Mouse (Mus musculus) hindbrain, embryonic 11.5 days (tissue): ENCODE measurements at regions not wholly inside any gene's neighbourhood (a gene's known extent, or its start where the extent isn't known, plus 50 kb on each side); places are given as distances from the start of the nearest gene placed in this dataset.

Source experiments
- ATAC-seq: fragments of 200-750 bp; cut with Nextera tagmentation; 2 replicates; pipeline ENCODE4 v1.8.0; 2017; ENCODE audit warnings: mild to moderate bottlenecking, moderate TSS enrichment, moderate library complexity; ENCODE audit not compliant: low FRiP score
- DNase-seq: peaks from one replicate; pipeline ENCODE4 v3.0.0-alpha.2; 2015; ENCODE audit warnings: low spot score
- H3K27ac ChIP-seq: fragments of 300-500 bp; sonication (generic); 2 replicates; pipeline ENCODE4 v1.5.1; 2014; ENCODE audit warnings: mild to moderate bottlenecking, low read depth, low read length
- H3K27me3 ChIP-seq: fragments of 300-500 bp; sonication (generic); 2 replicates; pipeline ENCODE4 v1.6.1; 2014; ENCODE audit warnings: mild to moderate bottlenecking, low read length, moderate library complexity, mixed read lengths; ENCODE audit not compliant: control insufficient read depth, insufficient read depth
- H3K36me3 ChIP-seq: fragments of 300-500 bp; sonication (generic); 2 replicates; pipeline ENCODE4 v1.6.1; 2014; ENCODE audit warnings: mild to moderate bottlenecking, low read length, moderate library complexity, mixed read lengths; ENCODE audit not compliant: control insufficient read depth, insufficient read depth
- H3K4me1 ChIP-seq: fragments of 300-500 bp; sonication (generic); replicated peaks from 2 replicates; pipeline ENCODE4 v1.6.1; 2014; ENCODE audit warnings: low read length, mixed read lengths; ENCODE audit not compliant: control insufficient read depth, insufficient read depth
- H3K4me2 ChIP-seq: fragments of 300-500 bp; sonication (generic); replicated peaks from 2 replicates; pipeline ENCODE4 v1.6.1; 2014; ENCODE audit warnings: mild to moderate bottlenecking, low read depth, low read length
- H3K4me3 ChIP-seq: fragments of 300-500 bp; sonication (generic); 2 replicates; pipeline ENCODE4 v1.5.1; 2014; ENCODE audit warnings: low read depth, low read length
- H3K9ac ChIP-seq: fragments of 300-500 bp; sonication (generic); 2 replicates; pipeline ENCODE4 v1.6.1; 2014; ENCODE audit warnings: low read depth, low read length
- H3K9me3 ChIP-seq: fragments of 300-500 bp; sonication (generic); 2 replicates; pipeline ENCODE4 v1.6.1; 2016; ENCODE audit warnings: low read length; ENCODE audit not compliant: control insufficient read depth
- WGBS: fragments of 180-500 bp; shearing (Covaris S2); extraction: QIAGEN DNeasy Blood & Tissue Kit; methylation state at CpG from one replicate; pipeline ENCODE4 v1.1.7; 2014; 5-methylcytosine and 5-hydroxymethylcytosine counted together

- Histone ChIP-seq H3K4me2 (no peak overlapping the region), H3K9me3 (no peaks in the 10 kb centered on the region), H3K9ac (no peak overlapping the region), H3K4me3 (no peak overlapping the region), H3K27me3 (no peaks in the 10 kb centered on the region), H3K4me1 (no peaks in the 10 kb centered on the region), H3K36me3 (no peaks in the 10 kb centered on the region), H3K27ac (no peak overlapping the region)
- no peak for ATAC-seq
- no peak for DNase-seq
- WGBS: 88% methylated on average over 3 of the region's 3 CpGs
Observed at GRCm38 (mm10) chr2:48493574-48493973, 320.3 kb upstream of the Acvr2a start.

DNA sequence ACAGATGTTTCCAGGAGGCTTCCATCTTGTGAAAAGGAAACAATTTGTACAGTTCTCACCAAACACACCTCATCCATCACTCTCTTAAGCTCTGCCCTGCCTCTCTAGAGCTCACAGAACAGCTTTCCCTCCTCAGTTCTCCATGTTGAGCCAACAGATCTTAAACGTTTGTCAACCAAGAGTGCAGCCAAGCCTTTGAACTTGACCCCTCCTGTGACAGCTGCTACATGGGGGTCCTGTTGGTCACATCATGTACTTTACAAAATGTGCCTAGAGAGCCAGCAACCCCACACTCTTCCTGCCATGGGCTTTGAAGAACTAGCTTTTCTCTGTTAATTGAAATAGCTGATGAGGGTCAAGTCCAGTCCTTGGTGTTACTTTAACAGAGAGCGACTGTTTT is 319.8 kb upstream of the Acvr2a start:
- Histone ChIP-seq H3K27me3 (no peaks in the 10 kb centered on the region), H3K9me3 (no peaks in the 10 kb centered on the region), H3K4me1 (no peaks in the 10 kb centered on the region), H3K9ac (no peak overlapping the region), H3K4me3 (no peak overlapping the region), H3K27ac (no peak overlapping the region), H3K36me3 (no peaks in the 10 kb centered on the region), H3K4me2 (no peak overlapping the region)
- DNase-seq: no peak
- 55% methylated on average over 2 of the region's 2 CpGs for WGBS
- no peak for ATAC-seq

DNA sequence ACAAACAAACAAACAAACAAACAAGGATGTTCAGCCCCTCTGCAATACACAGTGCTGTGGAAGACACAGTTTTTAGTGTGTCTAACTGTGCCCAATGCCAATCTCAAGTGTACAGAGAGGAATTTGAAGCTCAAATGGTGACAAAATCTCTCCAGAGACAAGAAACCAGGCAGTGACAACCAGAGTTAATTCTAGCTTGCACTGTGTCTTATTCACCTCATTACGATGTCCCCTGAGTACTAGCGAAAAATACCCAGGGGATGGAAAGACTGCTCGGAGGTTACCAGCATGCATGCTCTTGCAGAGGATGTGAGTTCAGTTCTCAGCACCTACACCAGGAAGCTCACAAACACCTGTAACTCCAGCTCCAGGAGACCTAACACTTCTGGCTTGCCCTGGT is 319.3 kb upstream of the Acvr2a start:
- H3K4me1 ChIP-seq: no peaks in the 10 kb centered on the region
- H3K36me3 ChIP-seq: no peaks in the 10 kb centered on the region
- no peak for DNase-seq
- ATAC-seq: no peak
- 92% methylated on average over 3 of the region's 3 CpGs for whole genome bisulfite sequencing
- no peak overlapping the region for H3K4me2 ChIP-seq
- no peaks in the 10 kb centered on the region for H3K27me3 ChIP-seq
- no peak overlapping the region for H3K4me3 ChIP-seq
- no peaks in the 10 kb centered on the region for H3K9me3 ChIP-seq
- H3K9ac ChIP-seq: no peak overlapping the region
- H3K27ac ChIP-seq: no peak overlapping the region

DNA sequence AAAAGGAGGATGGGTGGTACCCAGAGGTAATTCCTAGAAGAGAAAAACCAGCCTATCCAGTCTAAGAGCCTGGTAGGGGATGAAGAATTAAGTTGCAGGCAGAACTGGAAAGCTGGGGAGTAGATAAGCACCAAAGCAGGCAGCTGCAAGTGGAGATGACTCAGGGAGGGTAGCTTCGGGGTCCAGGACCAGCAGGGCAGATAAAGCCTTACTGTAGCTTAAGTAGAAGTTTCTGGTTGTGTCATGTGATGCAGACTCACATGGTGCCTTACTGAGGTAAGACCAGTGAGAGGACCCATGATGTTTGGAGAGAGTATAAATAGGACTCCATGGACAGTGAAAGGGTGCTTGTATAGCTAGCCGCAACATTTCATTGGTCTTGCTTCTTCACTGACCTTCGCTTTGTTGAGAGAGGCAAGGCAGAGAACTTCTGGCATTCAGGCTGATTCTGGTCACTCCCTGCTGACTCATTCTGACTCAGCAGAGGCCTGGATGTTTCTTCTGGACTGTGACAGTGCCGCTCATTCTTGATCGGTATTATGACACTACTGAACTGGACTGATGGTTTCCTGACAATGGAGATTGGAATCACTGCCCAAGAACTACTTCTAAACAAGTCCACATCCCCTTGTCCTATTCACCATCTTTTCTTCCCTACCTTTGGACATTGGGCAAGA is 315.7 kb upstream of the Acvr2a start:
- no peak for ATAC-seq
- Histone ChIP-seq H3K9ac (no peak overlapping the region), H3K27ac (no peak overlapping the region), H3K4me1 (no peaks in the 10 kb centered on the region), H3K4me2 (no peak overlapping the region), H3K36me3 (no peaks in the 10 kb centered on the region), H3K27me3 (no peaks in the 10 kb centered on the region), H3K9me3 (no peaks in the 10 kb centered on the region), H3K4me3 (no peak overlapping the region)
- DNase-seq: no peak
- WGBS: 94% methylated on average over 5 of the region's 5 CpGs

GRCm38 (mm10) chr2:48499396-48499795 is 314.5 kb upstream of the Acvr2a start:
- DNase-seq (no peak), ATAC-seq (no peak)
- Histone ChIP-seq H3K4me1 (no peaks in the 10 kb centered on the region), H3K27ac (no peak overlapping the region), H3K27me3 (no peaks in the 10 kb centered on the region), H3K36me3 (no peaks in the 10 kb centered on the region), H3K4me3 (no peak overlapping the region), H3K4me2 (no peak overlapping the region), H3K9ac (no peak overlapping the region), H3K9me3 (no peaks in the 10 kb centered on the region)
- WGBS: 84% methylated on average over 6 of the region's 6 CpGs

DNA sequence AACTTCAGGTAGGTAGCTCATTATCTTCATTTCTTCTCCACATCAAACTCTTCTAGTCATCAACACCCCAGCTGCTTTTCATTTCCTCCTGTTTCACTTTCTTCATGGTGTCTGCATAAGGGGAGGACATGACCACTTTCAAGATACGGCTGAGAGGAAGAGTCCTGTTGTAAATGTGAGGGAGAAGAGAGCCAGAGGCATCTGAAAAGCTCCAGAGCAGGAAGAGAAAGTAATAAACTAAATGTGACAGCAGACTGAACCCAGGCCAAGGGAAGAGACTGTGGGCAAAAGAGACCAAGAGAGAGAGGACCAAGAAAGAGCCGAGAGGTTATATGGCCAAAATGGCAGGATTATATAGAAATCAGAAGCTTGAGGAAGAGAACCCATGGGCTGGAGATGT is 312.5 kb upstream of the Acvr2a start:
- no peak for ATAC-seq
- Histone ChIP-seq H3K4me3 (no peak overlapping the region), H3K36me3 (no peaks in the 10 kb centered on the region), H3K9me3 (no peaks in the 10 kb centered on the region), H3K27ac (no peak overlapping the region), H3K4me2 (no peak overlapping the region), H3K4me1 (no peaks in the 10 kb centered on the region), H3K9ac (no peak overlapping the region), H3K27me3 (no peaks in the 10 kb centered on the region)
- 78% methylated on average over 2 of the region's 2 CpGs for WGBS
- DNase-seq: no peak

- ATAC-seq (no peak), DNase-seq (no peak)
- Histone ChIP-seq H3K4me2 (no peak overlapping the region), H3K27me3 (no peaks in the 10 kb centered on the region), H3K4me3 (no peak overlapping the region), H3K36me3 (no peaks in the 10 kb centered on the region), H3K9ac (no peak overlapping the region), H3K27ac (no peak overlapping the region), H3K9me3 (no peaks in the 10 kb centered on the region), H3K4me1 (no peaks in the 10 kb centered on the region)
Observed at GRCm38 (mm10) chr2:48513848-48514247, 300.1 kb upstream of the Acvr2a start.

DNA sequence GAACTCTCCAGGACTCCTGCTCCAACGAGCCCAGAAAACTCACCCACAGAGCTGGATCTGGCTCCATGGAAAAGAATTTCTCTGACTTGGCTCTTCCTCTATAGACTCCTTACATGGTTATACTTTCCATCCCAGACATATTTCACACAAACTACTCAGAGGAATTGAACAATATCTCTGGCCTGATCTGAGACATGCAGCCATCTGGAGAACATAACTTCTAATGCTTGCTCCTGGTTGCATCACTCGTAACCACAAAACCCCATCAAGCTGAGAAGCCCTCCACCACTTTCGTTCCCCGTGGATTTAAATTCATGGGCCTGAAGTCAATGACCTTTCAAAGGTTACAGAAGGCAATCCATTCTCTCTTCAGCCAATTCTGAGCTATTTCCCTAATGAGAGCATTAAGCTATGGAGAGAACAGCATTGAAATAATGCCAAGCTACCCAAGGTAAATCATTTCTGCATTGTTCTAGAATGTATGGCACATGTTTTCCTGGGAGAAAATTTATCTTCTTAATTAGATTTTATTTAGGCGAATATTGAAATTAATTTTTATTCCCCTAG is 294.0 kb upstream of the Acvr2a start:
- no peak overlapping the region for H3K4me2 ChIP-seq
- DNase-seq (no peak), ATAC-seq (no peak)
- no peaks in the 10 kb centered on the region for H3K27me3 ChIP-seq
- H3K4me1 ChIP-seq: no peaks in the 10 kb centered on the region
- H3K4me3 ChIP-seq: no peak overlapping the region
- no peaks in the 10 kb centered on the region for H3K36me3 ChIP-seq
- H3K9me3 ChIP-seq: no peaks in the 10 kb centered on the region
- H3K9ac ChIP-seq: no peak overlapping the region
- H3K27ac ChIP-seq: no peak overlapping the region
- 73% methylated on average over 5 of the region's 5 CpGs for WGBS

GRCm38 (mm10) chr2:48520535-48520971 is 293.4 kb upstream of the Acvr2a start:
- WGBS: 53% methylated on average over 2 of the region's 2 CpGs
- H3K4me2 ChIP-seq: no peak overlapping the region
- H3K4me1 ChIP-seq: no peaks in the 10 kb centered on the region
- H3K9me3 ChIP-seq: no peaks in the 10 kb centered on the region
- no peak overlapping the region for H3K9ac ChIP-seq
- ATAC-seq (no peak), DNase-seq (no peak)
- no peaks in the 10 kb centered on the region for H3K27me3 ChIP-seq
- H3K36me3 ChIP-seq: no peaks in the 10 kb centered on the region
- no peak overlapping the region for H3K27ac ChIP-seq
- no peak overlapping the region for H3K4me3 ChIP-seq
